Comparison of ENCODE assay signal across 8 mouse cellular contexts in the genomic region with DNA sequence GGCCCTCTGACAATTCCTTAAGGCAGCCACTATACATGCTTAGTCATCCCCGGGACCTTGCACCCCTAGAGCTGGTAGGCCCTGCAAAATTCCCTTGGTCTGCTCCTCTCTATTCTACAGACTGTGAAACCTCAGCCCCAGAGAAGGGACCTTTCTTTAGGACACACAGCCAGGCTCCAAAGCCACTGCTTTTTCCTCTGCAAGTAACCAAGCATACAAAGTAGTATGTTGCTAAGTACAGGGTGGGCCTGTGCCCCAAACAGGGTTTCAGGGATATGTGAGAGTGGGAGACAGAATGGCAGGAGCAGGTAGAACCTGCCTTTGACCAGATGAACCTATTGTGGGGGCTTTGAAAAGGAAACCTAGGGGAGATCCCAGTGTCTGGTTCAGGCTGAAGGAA. TPM values are rescaled to one million over a fixed set of nuclear protein-coding genes. Genes with fewer than 3 reads are reported as not detected.
DNase-seq lines count a peak whose midpoint lies in the region; ATAC-seq and TF ChIP-seq lines count a peak whose summit lies in the region.

No protein-coding gene starts in this region.

- H3K4me1 ChIP-seq in kidney, postnatal 0 days (replicated peaks; ENCODE audit: insufficient read depth, low read length), result 0 out of 2 replicates have a peak, but pooled peaks cover 6% of the 10 kb centered on the region
- H3K4me1 ChIP-seq in embryonic fibroblast, embryonic 13.5 days (ENCODE audit: control insufficient read depth, insufficient read depth, low read length), result no peaks in the 10 kb centered on the region
- H3K4me1 ChIP-seq in hindbrain, embryonic 14.5 days (replicated peaks; ENCODE audit: control insufficient read depth, insufficient read depth, low read length), result peaks cover 12% of the 10 kb centered on the region

- no peaks in the 10 kb centered on the region for H3K27me3 ChIP-seq in kidney, postnatal 0 days (ENCODE audit: insufficient read depth, low read length)
- no peaks in the 10 kb centered on the region for H3K27me3 ChIP-seq in hindbrain, embryonic 14.5 days (ENCODE audit: control insufficient read depth, insufficient read depth, low read length)
- no peaks in the 10 kb centered on the region for H3K27me3 ChIP-seq in myocyte (ENCODE audit: control insufficient read depth, insufficient read depth, insufficient read length)

- no peak overlapping the region for H3K9ac ChIP-seq in kidney, postnatal 0 days (ENCODE audit: low read depth, low read length)
- peak overlapping the region; percentile 89 for H3K9ac ChIP-seq in hindbrain, embryonic 14.5 days

- DNase-seq in kidney, postnatal 0 days (ENCODE audit: low spot score), result no peak
- no peak for DNase-seq in kidney, postnatal 10 days
- no peak for DNase-seq in hindbrain, embryonic 14.5 days (ENCODE audit: low spot score)
- DNase-seq in cerebellum, postnatal 14 days, result no peak

- H3K4me2 ChIP-seq in kidney, postnatal 0 days (ENCODE audit: low read length), result peak overlapping the region; percentile 95; the same call in 1 of the 2 replicates
- H3K4me2 ChIP-seq in hindbrain, embryonic 14.5 days (replicated peaks), result peak overlapping the region; percentile 56
- peak overlapping the region; percentile 86 for H3K4me2 ChIP-seq in myocyte (ENCODE audit: low read depth)

- no peak for TF ChIP-seq CTCF in kidney, postnatal 0 days (IDR thresholded peaks at IDR 0.05; ENCODE audit: low read depth)
- TF ChIP-seq CTCF in embryonic fibroblast, embryonic 13.5 days (IDR thresholded peaks at IDR 0.05; ENCODE audit: borderline replicate concordance, insufficient read depth, low read length), result no peak

- peaks cover 6% of the 10 kb centered on the region for H3K79me2 ChIP-seq in myocyte (ENCODE audit: control insufficient read depth, insufficient read depth)

- H3ac ChIP-seq in myocyte (ENCODE audit: control insufficient read depth, insufficient read length), result no peak overlapping the region

- H3K27ac ChIP-seq in kidney, postnatal 0 days, result no peak overlapping the region
- H3K27ac ChIP-seq in embryonic fibroblast, embryonic 13.5 days (ENCODE audit: insufficient read depth, low read length), result no peak overlapping the region
- H3K27ac ChIP-seq in hindbrain, embryonic 14.5 days, result no peak overlapping the region

- no peak for ATAC-seq in kidney, postnatal 0 days (replicated peaks; ENCODE audit: low FRiP score, low read depth)
- ATAC-seq in hindbrain, embryonic 14.5 days (ENCODE audit: low FRiP score), result no peak
- ATAC-seq in frontal cortex, adult (ENCODE audit: low TSS enrichment), result no peak
- no peak for ATAC-seq in inflammation-experienced regulatory T-cells, adult 6 months

- H3K9me3 ChIP-seq in kidney, postnatal 0 days (replicated peaks; ENCODE audit: low read length), result no peaks in the 10 kb centered on the region
- no peaks in the 10 kb centered on the region for H3K9me3 ChIP-seq in hindbrain, embryonic 14.5 days (ENCODE audit: control insufficient read depth, low read length)

- TF ChIP-seq POLR2A in embryonic fibroblast, embryonic 13.5 days (IDR thresholded peaks at IDR 0.05; ENCODE audit: low read depth, low read length), result no peak
- no peak for TF ChIP-seq POLR2A in myocyte (IDR thresholded peaks at IDR 0.05; ENCODE audit: insufficient read length, low read depth)

- peak overlapping the region; percentile 74; the same call in 1 of the 2 replicates for H3K4me3 ChIP-seq in kidney, postnatal 0 days (replicated peaks; ENCODE audit: low read depth, low read length)
- H3K4me3 ChIP-seq in embryonic fibroblast, embryonic 13.5 days (ENCODE audit: insufficient read depth, low read length), result peak overlapping the region; percentile 64; the same call in 1 of the 2 replicates
- peak overlapping the region; percentile 79 for H3K4me3 ChIP-seq in hindbrain, embryonic 14.5 days (replicated peaks; ENCODE audit: low read length)
- peak overlapping the region; percentile 34 for H3K4me3 ChIP-seq in myocyte

- H3K36me3 ChIP-seq in kidney, postnatal 0 days (ENCODE audit: insufficient read depth, low read length), result no peaks in the 10 kb centered on the region
- peaks cover 42% of the 10 kb centered on the region for H3K36me3 ChIP-seq in hindbrain, embryonic 14.5 days (replicated peaks; ENCODE audit: control insufficient read depth, insufficient read depth)
- H3K36me3 ChIP-seq in myocyte (ENCODE audit: control insufficient read depth, insufficient read depth), result peaks cover 3% of the 10 kb centered on the region

- 94% methylated on average over 1 of the region's 1 CpGs for WGBS in kidney, postnatal 0 days
- WGBS in hindbrain, embryonic 14.5 days, result 75% methylated on average over 1 of the region's 1 CpGs

TF ChIP-seq in myocyte, 11 proteins besides CTCF, POLR2A, EP300 and RAD21:
- TF ChIP-seq POLR2AphosphoS2 (IDR thresholded peaks at IDR 0.05; ENCODE audit: insufficient read length, low read depth) (no peak), E2F4 (IDR thresholded peaks at IDR 0.05; ENCODE audit: insufficient read depth) (no peak), TCF3 (IDR thresholded peaks at IDR 0.05; ENCODE audit: insufficient read length, low read depth) (no peak), REST (IDR thresholded peaks at IDR 0.05; ENCODE audit: insufficient read depth, insufficient read length) (no peak), MAX (IDR thresholded peaks at IDR 0.05; ENCODE audit: low read depth) (no peak), USF1 (IDR thresholded peaks at IDR 0.05; ENCODE audit: low read depth) (no peak), CEBPB (IDR thresholded peaks at IDR 0.05; ENCODE audit: insufficient read depth, poor library complexity, severe bottlenecking) (no peak), SRF (IDR thresholded peaks at IDR 0.05; ENCODE audit: control insufficient read depth, insufficient read length, low read depth) (no peak), MYOG (IDR thresholded peaks at IDR 0.05; ENCODE audit: control insufficient read depth in 1 of 3, insufficient read depth in 1 of 3, insufficient read length in 2 of 3, low read depth in 2 of 3) (no peak), TCF12 (IDR thresholded peaks at IDR 0.05; ENCODE audit: insufficient read depth, poor library complexity, severe bottlenecking) (no peak), MYOD1 (IDR thresholded peaks at IDR 0.05; ENCODE audit: control insufficient read depth in 1 of 3, insufficient read length in 2 of 3, low read depth in 2 of 3) (no peak)

RNA-seq across cellular contexts. Expression of a gene that starts 1.2 kb away (rescaled TPM):
- polyA plus RNA-seq in kidney, postnatal 0 days (2015; fragmentation: Nextera tagmentation; extraction: Ambion mirVana), result 3.4 and 3.6 TPM in 2 replicates
- 16.5 and 18.0 TPM in 2 replicates for polyA plus RNA-seq in embryonic fibroblast, embryonic 13.5 days (2011; ENCODE audit: insufficient read length, low read depth, missing spikeins)
- 25.5 and 26.4 TPM in 2 replicates for polyA plus RNA-seq in hindbrain, embryonic 14.5 days (2014; fragmentation: Nextera tagmentation; extraction: Ambion mirVana)
- 22.3 TPM for polyA plus RNA-seq in myocyte (2012; fragmentation: generic; extraction: Trizol)
- 1 to 10 TPM; 4.4 to 8.4 (median 7.1) TPM for polyA plus RNA-seq in inflammation-experienced regulatory T-cells, adult 6 months (2017; shearing (Covaris generic))

RNA-seq across cellular contexts. Expression of a gene that starts 47.9 kb away (rescaled TPM):
- 327 and 365 TPM in 2 replicates for polyA plus RNA-seq in kidney, postnatal 0 days (2015; fragmentation: Nextera tagmentation; extraction: Ambion mirVana)
- polyA plus RNA-seq in embryonic fibroblast, embryonic 13.5 days (2011; ENCODE audit: insufficient read length, low read depth, missing spikeins), result 208 and 219 TPM in 2 replicates
- 329 and 343 TPM in 2 replicates for polyA plus RNA-seq in hindbrain, embryonic 14.5 days (2014; fragmentation: Nextera tagmentation; extraction: Ambion mirVana)
- polyA plus RNA-seq in myocyte (2012; fragmentation: generic; extraction: Trizol), result 293 TPM
- 100 to 1,000 TPM in 1 of 3 experiments, 10 to 100 TPM in 2; 92.8 to 133 (median 95.4) TPM for polyA plus RNA-seq in inflammation-experienced regulatory T-cells, adult 6 months (2017; shearing (Covaris generic))

RNA-seq across cellular contexts. Expression of a gene that starts 59.9 kb away (rescaled TPM):
- 77.7 and 78.9 TPM in 2 replicates for polyA plus RNA-seq in kidney, postnatal 0 days (2015; fragmentation: Nextera tagmentation; extraction: Ambion mirVana)
- polyA plus RNA-seq in embryonic fibroblast, embryonic 13.5 days (2011; ENCODE audit: insufficient read length, low read depth, missing spikeins), result 57.9 and 265 TPM in 2 replicates
- 17.9 and 21.4 TPM in 2 replicates for polyA plus RNA-seq in hindbrain, embryonic 14.5 days (2014; fragmentation: Nextera tagmentation; extraction: Ambion mirVana)
- polyA plus RNA-seq in myocyte (2012; fragmentation: generic; extraction: Trizol), result 0.02 TPM
- under 1 TPM in 1 of 3 experiments, not detected in 2; 0.19 TPM for polyA plus RNA-seq in inflammation-experienced regulatory T-cells, adult 6 months (2017; shearing (Covaris generic))

Comparison
In these comparisons a context has a peak if more than half of its experiments do, and no peak if none do; other contexts are left out.
1. RNA of a gene that starts 59.9 kb away (polyA plus RNA-seq): 57.9 to 265 TPM in embryonic fibroblast, embryonic 13.5 days, 77.7 to 78.9 TPM in kidney, postnatal 0 days and 17.9 to 21.4 TPM in hindbrain, embryonic 14.5 days; 0.19 TPM in inflammation-experienced regulatory T-cells, adult 6 months and 0.02 TPM in myocyte (single experiment); every median in the first group is over 10 times any median in the second.
2. Peak in every context shown above with its lines, with median percentiles within 50 percentile points of each other: H3K4me2 ChIP-seq and H3K4me3 ChIP-seq.